Mouse (Mus musculus): Measurements from ENCODE around the gene Klhl22.

DNA sequence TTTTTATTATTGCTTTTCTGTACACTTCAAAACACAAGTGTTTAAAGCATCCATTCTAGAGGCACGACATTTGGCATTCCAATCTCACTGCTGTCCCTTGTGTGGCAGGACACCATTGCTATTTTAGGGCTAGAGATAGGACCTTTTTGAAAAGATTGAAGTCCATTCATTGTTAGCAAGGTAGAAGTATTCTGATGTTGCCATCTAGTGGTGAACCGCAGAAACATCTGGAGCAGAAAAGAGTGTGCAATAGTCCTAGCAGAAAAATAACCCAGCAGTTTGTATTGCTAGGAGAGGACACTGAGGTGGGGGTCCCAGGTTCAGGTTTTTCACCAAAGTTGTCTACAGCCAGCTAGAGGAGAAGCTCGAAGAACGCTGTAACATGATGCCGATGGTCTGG lies 52.7 kb downstream of the Klhl22 start:
- TF ChIP-seq POLR2A (IDR thresholded peaks at IDR 0.05; ENCODE audit: insufficient read depth, low read depth, low read length) (no peak), CTCF (IDR thresholded peaks at IDR 0.05) (peak; percentile 94; the same call in 1 of the 2 replicates)
